Mouse (Mus musculus) ES-E14 (cell line): ENCODE measurements around the gene Spef2. TPM values are rescaled to one million over a fixed set of nuclear protein-coding genes. Genes with fewer than 3 reads are reported as not detected.

Source experiments
- DNase-seq: peaks from one replicate; pipeline ENCODE4 v3.0.0-alpha.2; 2013; ENCODE audit warnings: low read depth, low spot score
- H3K27ac ChIP-seq: 2 replicates; pipeline ENCODE4 v1.5.1; 2012; ENCODE audit warnings: low read depth, mild to moderate bottlenecking, low read length, moderate library complexity, mixed read lengths; ENCODE audit not compliant: poor library complexity, insufficient read depth, severe bottlenecking
- H3K36me3 ChIP-seq: 2 replicates; pipeline ENCODE4 v1.6.1; 2012; ENCODE audit warnings: mild to moderate bottlenecking, low read length, moderate library complexity, mixed read lengths; ENCODE audit not compliant: control insufficient read depth, poor library complexity, insufficient read depth, severe bottlenecking
- H3K4me1 ChIP-seq, 2 experiments: fragments of 150-350 bp in 1 of 2; sonication (generic) in 1 of 2; 2 replicates each; pipeline ENCODE4 v1.6.1; 2012; ENCODE audit warnings: low read length in 2 of 2, mild to moderate bottlenecking in 1 of 2, mixed read lengths in 1 of 2; ENCODE audit not compliant: control insufficient read depth in 2 of 2, insufficient read depth in 2 of 2, poor library complexity in 1 of 2
- H3K4me3 ChIP-seq, 2 experiments: fragments of 150-350 bp in 1 of 2; sonication (generic) in 1 of 2; 2 replicates each; pipeline ENCODE4 v1.5.1; 2012; ENCODE audit warnings: low read length in 2 of 2, low read depth in 1 of 2, mild to moderate bottlenecking in 1 of 2, mixed read lengths in 1 of 2; ENCODE audit not compliant: insufficient read depth in 1 of 2, poor library complexity in 1 of 2, severe bottlenecking in 1 of 2
- H3K9ac ChIP-seq: 2 replicates; pipeline ENCODE4 v1.6.1; 2012; ENCODE audit warnings: low read depth, mild to moderate bottlenecking, low read length, mixed read lengths; ENCODE audit not compliant: poor library complexity, insufficient read depth, severe bottlenecking
- H3K9me3 ChIP-seq: fragments of 150-350 bp; sonication (generic); 2 replicates; pipeline ENCODE4 v1.6.1; 2012; ENCODE audit warnings: low read depth, mild to moderate bottlenecking, low read length; ENCODE audit not compliant: control insufficient read depth, insufficient read depth
- CHD2 ChIP-seq: IDR thresholded peaks from 2 replicates; pipeline ENCODE4 v1.6.1; 2014; ENCODE audit warnings: mild to moderate bottlenecking, low read depth, low read length, inconsistent platforms
- HCFC1 ChIP-seq: IDR thresholded peaks from 2 replicates; pipeline ENCODE4 v1.6.1; 2012; ENCODE audit warnings: low read length, inconsistent platforms, borderline replicate concordance; ENCODE audit not compliant: insufficient read depth
- MAFK ChIP-seq: IDR thresholded peaks from 2 replicates; pipeline ENCODE4 v1.6.1; 2014; ENCODE audit warnings: mild to moderate bottlenecking, low read depth, low read length, inconsistent platforms; ENCODE audit not compliant: insufficient read depth
- ZC3H11A ChIP-seq: IDR thresholded peaks from 2 replicates; pipeline ENCODE4 v1.6.1; 2012; ENCODE audit warnings: low read depth, mild to moderate bottlenecking, inconsistent platforms, low read length, borderline replicate concordance
- ZNF384 ChIP-seq: IDR thresholded peaks from 2 replicates; pipeline ENCODE4 v1.6.1; 2012; ENCODE audit warnings: low read depth, low read length, inconsistent platforms
- in situ Hi-C, 2 experiments: fragments of 600-800 bp; cut with MboI; formaldehyde crosslinking; loops; one replicate each; pipeline ENCODE4 v1.15.1; 2025; ENCODE audit warnings: low sequenced_read_pairs in 2 of 2, inconsistent platforms in 1 of 2; ENCODE audit not compliant: unreplicated experiment in 2 of 2
- total RNA-seq: library from RNA; depleted of rRNA; stranded (reverse); fragments of 300-350 nt; gene quantifications from 2 replicates; pipeline ENCODE4 v1.2.3, GENCODE M21; 2012; rRNA removed

The Spef2 gene
- total RNA-seq, 1 experiment, result 0.31 TPM

DNA sequence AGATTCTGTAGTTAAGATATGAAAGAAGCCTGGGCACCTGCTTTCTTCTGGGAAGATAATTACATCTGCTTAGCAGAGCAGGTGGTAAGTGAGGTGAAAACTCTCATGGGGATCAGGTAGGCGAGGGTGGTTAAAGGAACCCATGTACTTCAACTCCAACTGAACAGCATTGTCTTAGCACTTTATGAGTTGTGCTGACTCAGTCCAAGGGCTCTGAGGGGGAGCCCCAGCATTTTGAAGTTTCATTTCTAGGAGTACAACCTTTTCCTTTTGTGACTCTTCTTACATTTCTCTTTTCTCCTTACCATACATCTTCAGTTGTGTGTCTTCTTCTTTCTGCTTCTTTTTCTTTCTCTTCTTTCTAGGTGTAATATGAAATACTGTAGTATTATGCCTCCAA is 213.5 kb downstream of the Spef2 start:
- no peak for DNase-seq

GRCm38 (mm10) chr15:9533356-9533902 is 215.2 kb downstream of the Spef2 start:
- Histone ChIP-seq H3K4me3 (no peak overlapping the region), H3K27ac (no peak overlapping the region), H3K36me3 (no peaks in the 10 kb centered on the region), H3K9me3 (no peaks in the 10 kb centered on the region), H3K9ac (no peak overlapping the region), H3K4me1 (no peaks in the 10 kb centered on the region)
- no peak for DNase-seq
- in situ Hi-C loops, result no loop called here
- TF ChIP-seq ZNF384 (no peak), CHD2 (no peak), HCFC1 (no peak), MAFK (no peak), ZC3H11A (no peak)

More for the DNA sequence above, 213.5 kb downstream of the Spef2 start:
- H3K9ac ChIP-seq, result no peak overlapping the region
- in situ Hi-C loops, result no loop called here
- H3K27ac ChIP-seq, result no peak overlapping the region
- no peaks in the 10 kb centered on the region for H3K9me3 ChIP-seq
- TF ChIP-seq MAFK, result no peak
- no peak for TF ChIP-seq CHD2
- no peak for TF ChIP-seq ZC3H11A
- no peak for TF ChIP-seq HCFC1
- TF ChIP-seq ZNF384, result no peak
- H3K4me3 ChIP-seq, result no peak overlapping the region
- no peaks in the 10 kb centered on the region for H3K4me1 ChIP-seq
- no peaks in the 10 kb centered on the region for H3K36me3 ChIP-seq

GRCm38 (mm10) chr15:9530076-9530475 is 218.6 kb downstream of the Spef2 start, which contains the start of gene Il7r:
Il7r (minus strand) TSS chr15:9530176.
- TF ChIP-seq MAFK (no peak), CHD2 (no peak), ZC3H11A (no peak), ZNF384 (no peak), HCFC1 (no peak)
- H3K4me1 ChIP-seq, result no peaks in the 10 kb centered on the region
- in situ Hi-C loops, result no loop called here
- no peaks in the 10 kb centered on the region for H3K36me3 ChIP-seq
- no peak within 1 kb of the TSS for H3K9ac ChIP-seq
- H3K9me3 ChIP-seq, result no peaks in the 10 kb centered on the region
- no peak for DNase-seq
- H3K27ac ChIP-seq, result no peak within 1 kb of the TSS
- no peak within 1 kb of the TSS for H3K4me3 ChIP-seq

DNA sequence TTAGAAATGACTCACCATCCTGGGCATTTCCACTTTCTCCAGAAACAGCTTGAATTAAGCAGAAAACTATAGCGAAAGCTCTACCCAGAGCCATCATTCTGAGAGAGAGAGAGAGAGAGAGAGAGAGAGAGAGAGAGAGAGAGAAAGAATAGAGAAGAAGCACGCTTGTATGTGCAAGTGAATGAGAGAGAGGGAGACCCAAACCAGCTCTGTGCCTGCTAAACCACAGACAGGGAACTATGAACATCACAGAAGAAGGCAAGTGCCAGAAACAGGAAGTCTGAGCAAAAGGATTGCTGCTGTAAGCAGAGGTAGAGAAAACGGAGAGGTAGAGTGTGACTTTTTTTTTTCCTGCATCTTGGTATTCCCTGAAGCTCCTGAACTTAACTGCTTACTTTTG is 219.0 kb downstream of the Spef2 start:
- H3K9ac ChIP-seq, result no peak overlapping the region
- in situ Hi-C loops, result no loop called here
- TF ChIP-seq HCFC1 (no peak), MAFK (no peak), CHD2 (no peak), ZC3H11A (no peak), ZNF384 (no peak)
- no peak overlapping the region for H3K27ac ChIP-seq
- H3K36me3 ChIP-seq, result no peaks in the 10 kb centered on the region
- H3K4me1 ChIP-seq, result no peaks in the 10 kb centered on the region
- DNase-seq, result no peak
- H3K9me3 ChIP-seq, result no peaks in the 10 kb centered on the region
- H3K4me3 ChIP-seq, result no peak overlapping the region

Other genes starting within 250 kb of the Spef2 start
- not detected in 2 replicates for gene Il7r, start 218.7 kb downstream of the Spef2 start, total RNA-seq